Mouse (Mus musculus) spleen, adult 2 months (tissue): ENCODE results near the gene C030005K15Rik.

Experiments used
- CTCF ChIP-seq: fragments of 200-500 bp; IDR thresholded peaks from 2 replicates; pipeline ENCODE4 v1.5.1; 2011; ENCODE audit warnings: mild to moderate bottlenecking, inconsistent platforms; ENCODE audit not compliant: insufficient read depth, insufficient read length, insufficient replicate concordance; ENCODE audit errors: extremely low read depth
- POLR2A ChIP-seq: fragments of 200-500 bp; IDR thresholded peaks from 2 replicates; pipeline ENCODE4 v1.6.1; 2011; ENCODE audit warnings: low read depth, low read length, inconsistent platforms

- TF ChIP-seq POLR2A, result no peak
- no peak for TF ChIP-seq CTCF
Observed at GRCm38 (mm10) chr10:97725929-97726328, 626 bp downstream of the C030005K15Rik start.
